8 mouse cellular contexts compared by ENCODE assay signal in genomic region chr10:127211414-127211854, GRCm38 (mm10). TPM values are rescaled to one million over a fixed set of nuclear protein-coding genes. Genes with fewer than 3 reads are reported as not detected.
A peak's percentile ranks its signal among the peaks of the same experiment; 100 is the strongest.
DNase-seq lines count a peak whose midpoint lies in the region; ATAC-seq and TF ChIP-seq lines count a peak whose summit lies in the region.

Gene Pip4k2c, minus strand, starts transcription at chr10:127211585.

- peaks cover 25% of the 10 kb centered on the region for H3K79me2 ChIP-seq in C2C12 (ENCODE audit: control insufficient read depth, insufficient read depth)

- H3K27ac ChIP-seq in kidney, embryonic 14.5 days (ENCODE audit: low read depth, low read length) = peak within 1 kb of the TSS; percentile 83

- peaks cover 2% of the 10 kb centered on the region for H3K79me3 ChIP-seq in C2C12 (ENCODE audit: low read depth)

- peak within 1 kb of the TSS; percentile 59 for H3ac ChIP-seq in C2C12 (ENCODE audit: control insufficient read depth, insufficient read length, low read depth)

- no peak for TF ChIP-seq CTCF in C2C12 (IDR thresholded peaks at IDR 0.05; ENCODE audit: control insufficient read depth, insufficient read depth, insufficient read length)

- no peaks in the 10 kb centered on the region for H3K9me3 ChIP-seq in kidney, embryonic 14.5 days (ENCODE audit: control insufficient read depth, low read length)

- 0% methylated on average over 35 of the region's 47 CpGs for WGBS in kidney, embryonic 14.5 days

- 0 out of 2 replicates have a peak, but pooled peaks cover 6% of the 10 kb centered on the region for H3K4me1 ChIP-seq in kidney, embryonic 14.5 days (ENCODE audit: control insufficient read depth, insufficient read depth, low read length)

- peak within 1 kb of the TSS; percentile 57 for H3K4me2 ChIP-seq in kidney, embryonic 14.5 days (replicated peaks; ENCODE audit: low read depth, low read length)

- no peaks in the 10 kb centered on the region for H3K27me3 ChIP-seq in C2C12 (ENCODE audit: control insufficient read depth, insufficient read depth, insufficient read length)
- no peaks in the 10 kb centered on the region for H3K27me3 ChIP-seq in kidney, embryonic 14.5 days (ENCODE audit: control insufficient read depth, insufficient read depth, low read length)

- peak within 1 kb of the TSS; percentile 84 for H3K4me3 ChIP-seq in C2C12 (ENCODE audit: insufficient read depth, poor library complexity, severe bottlenecking)
- H3K4me3 ChIP-seq in kidney, embryonic 14.5 days (ENCODE audit: low read length) = peak within 1 kb of the TSS; percentile 74

- peak within 1 kb of the TSS; percentile 75 for H3K9ac ChIP-seq in kidney, embryonic 14.5 days (ENCODE audit: low read depth, low read length)

- H3K36me3 ChIP-seq in C2C12 (ENCODE audit: control insufficient read depth, insufficient read depth) = peaks cover 18% of the 10 kb centered on the region
- peaks cover 19% of the 10 kb centered on the region for H3K36me3 ChIP-seq in kidney, embryonic 14.5 days (ENCODE audit: control insufficient read depth, insufficient read depth, low read length)

- peak; percentile 95 for DNase-seq in brain, adult 2 months (ENCODE audit: low read depth, low spot score)
- DNase-seq in heart, adult 9 months (ENCODE audit: low spot score in 2 of 2) = peak; percentile 89 to 90
- peak; percentile 97 for DNase-seq in liver
- DNase-seq in spleen, postnatal 36 days (ENCODE audit: low spot score in 2 of 2) = peak; percentile 92 to 93

- ATAC-seq in erythroblast, adult 5-6 weeks (replicated peaks; ENCODE audit: low FRiP score, poor library complexity, severe bottlenecking) = peak; percentile 90
- ATAC-seq in kidney, embryonic 14.5 days (ENCODE audit: low FRiP score, low TSS enrichment) = peak; percentile 95
- peak; percentile 88 for ATAC-seq in monocyte, adult 5-6 weeks (replicated peaks; ENCODE audit: insufficient number of reproducible peaks, low FRiP score, low TSS enrichment, poor library complexity, severe bottlenecking)

TF ChIP-seq in C2C12, 6 proteins besides CTCF, POLR2A, EP300 and RAD21:
- TF ChIP-seq MAX (IDR thresholded peaks at IDR 0.05) (no peak), CEBPB (IDR thresholded peaks at IDR 0.05; ENCODE audit: low read depth) (no peak), USF1 (IDR thresholded peaks at IDR 0.05; ENCODE audit: low read depth) (peak; percentile 90), MYOD1 (IDR thresholded peaks at IDR 0.05; ENCODE audit: control insufficient read depth, insufficient read length, low read depth) (no peak), FOSL1 (IDR thresholded peaks at IDR 0.05; ENCODE audit: insufficient read depth, low read length, poor library complexity, severe bottlenecking) (no peak), MYOG (IDR thresholded peaks at IDR 0.05; ENCODE audit: control insufficient read depth, extremely low read depth, insufficient read length) (no peak)

RNA-seq across cellular contexts. Expression of gene Pip4k2c, which starts in this region (rescaled TPM):
- 25.8 TPM for polyA plus RNA-seq in C2C12 (2012; fragmentation: generic; extraction: Trizol)
- total RNA-seq in erythroblast, adult 5-6 weeks (2015; ENCODE audit: low replicate concordance) = 11.3 and 13.3 TPM in 2 replicates
- total RNA-seq in erythroblast, adult 5-6 weeks (2017; ENCODE audit: low replicate concordance) = 19.6 and 25.6 TPM in 2 replicates
- polyA plus RNA-seq in kidney, embryonic 14.5 days (2014; fragmentation: Nextera tagmentation; extraction: Ambion mirVana) = 19.2 and 31.0 TPM in 2 replicates
- total RNA-seq in monocyte, adult 5-6 weeks (2017) = 15.7 to 32.0 TPM (median 21.5 TPM) in 3 replicates

Comparison
In these comparisons a context has a peak if more than half of its experiments do, and no peak if none do; other contexts are left out.
1. Peak in every context shown above with its lines: DNase-seq, ATAC-seq, H3K4me3 ChIP-seq and H3K27ac ChIP-seq.